Mouse (Mus musculus) intestine, postnatal 0 days (tissue): Measurements from ENCODE around the gene Jhy. TPM values are rescaled to one million over a fixed set of nuclear protein-coding genes. Genes with fewer than 3 reads are reported as not detected.

ENCODE experiments used
- ATAC-seq: fragments of 200-750 bp; cut with Nextera tagmentation; 2 replicates; pipeline ENCODE4 v1.8.0; 2017; ENCODE audit warnings: mild to moderate bottlenecking, moderate TSS enrichment, moderate library complexity
- H3K27ac ChIP-seq: fragments of 300-500 bp; sonication (generic); 2 replicates; pipeline ENCODE4 v1.5.1; 2014; ENCODE audit warnings: mild to moderate bottlenecking, low read depth, low read length, moderate library complexity
- H3K27me3 ChIP-seq: fragments of 300-500 bp; sonication (generic); replicated peaks from 2 replicates; pipeline ENCODE4 v1.6.1; 2014; ENCODE audit warnings: low read length, mixed read lengths; ENCODE audit not compliant: control insufficient read depth, insufficient read depth
- H3K36me3 ChIP-seq: fragments of 300-500 bp; sonication (generic); 2 replicates; pipeline ENCODE4 v1.6.1; 2014; ENCODE audit warnings: mild to moderate bottlenecking, moderate library complexity; ENCODE audit not compliant: control insufficient read depth, insufficient read depth
- H3K4me1 ChIP-seq: fragments of 300-500 bp; sonication (generic); replicated peaks from 2 replicates; pipeline ENCODE4 v1.6.1; 2014; ENCODE audit warnings: antibody characterized with exemption, low read length, mixed read lengths; ENCODE audit not compliant: control insufficient read depth, insufficient read depth
- H3K4me2 ChIP-seq: fragments of 300-500 bp; sonication (generic); replicated peaks from 2 replicates; pipeline ENCODE4 v1.6.1; 2014; ENCODE audit warnings: low read depth, mild to moderate bottlenecking, moderate library complexity
- H3K4me3 ChIP-seq: fragments of 300-500 bp; sonication (generic); 2 replicates; pipeline ENCODE4 v1.5.1; 2014; ENCODE audit warnings: low read depth, low read length
- H3K9ac ChIP-seq: fragments of 300-500 bp; sonication (generic); 2 replicates; pipeline ENCODE4 v1.6.1; 2014; ENCODE audit warnings: mild to moderate bottlenecking, low read depth, low read length
- H3K9me3 ChIP-seq: fragments of 300-500 bp; sonication (generic); 2 replicates; pipeline ENCODE4 v1.6.1; 2016; ENCODE audit warnings: mixed run types; ENCODE audit not compliant: control insufficient read depth
- CTCF ChIP-seq: sonication (generic); IDR thresholded peaks from 2 replicates; pipeline ENCODE4 v1.5.1; 2016; ENCODE audit warnings: low read depth, mild to moderate bottlenecking, control low read depth, antibody characterized with exemption, moderate library complexity
- WGBS: fragments of 180-500 bp; shearing (Covaris S2); extraction: QIAGEN DNeasy Blood & Tissue Kit; methylation state at CpG from one replicate; pipeline ENCODE4 v1.1.7; 2014; 5-methylcytosine and 5-hydroxymethylcytosine counted together
- polyA plus RNA-seq: library from polyadenylated mRNA; unstranded; fragments of >200 nt; fragmentation: Nextera tagmentation; extraction: Ambion mirVana; gene quantifications from 2 replicates; pipeline ENCODE4 v1.2.1, GENCODE M21; 2015

The Jhy gene
- polyA plus RNA-seq, 1 experiment from 2014 or later, result 0.14 TPM

- WGBS, result 70% methylated on average over 7 of the region's 7 CpGs
- Histone ChIP-seq H3K4me1 (no peaks in the 10 kb centered on the region), H3K36me3 (no peaks in the 10 kb centered on the region), H3K9me3 (no peaks in the 10 kb centered on the region), H3K4me3 (no peak overlapping the region), H3K4me2 (no peak overlapping the region), H3K27me3 (no peaks in the 10 kb centered on the region), H3K27ac (no peak overlapping the region), H3K9ac (no peak overlapping the region)
- no peak for TF ChIP-seq CTCF
- ATAC-seq, result no peak
These were observed 33.3 kb upstream of the Jhy start for GRCm38 (mm10) chr9:40997116-40997779.

- H3K4me3 ChIP-seq, result no peak overlapping the region
- TF ChIP-seq CTCF, result no peak
- no peaks in the 10 kb centered on the region for H3K27me3 ChIP-seq
- 79% methylated on average over 5 of the region's 5 CpGs for WGBS
- no peaks in the 10 kb centered on the region for H3K36me3 ChIP-seq
- H3K9me3 ChIP-seq, result no peaks in the 10 kb centered on the region
- no peak overlapping the region for H3K9ac ChIP-seq
- no peak for ATAC-seq
- H3K27ac ChIP-seq, result no peak overlapping the region
- no peak overlapping the region for H3K4me2 ChIP-seq
- no peaks in the 10 kb centered on the region for H3K4me1 ChIP-seq
These were observed 30.2 kb upstream of the Jhy start for GRCm38 (mm10) chr9:40994075-40994474.

- 87% methylated on average over 6 of the region's 6 CpGs for WGBS
- ATAC-seq, result no peak
- Histone ChIP-seq H3K4me3 (no peak overlapping the region), H3K9ac (no peak overlapping the region), H3K36me3 (no peaks in the 10 kb centered on the region), H3K27ac (no peak overlapping the region), H3K9me3 (no peaks in the 10 kb centered on the region), H3K4me2 (no peak overlapping the region), H3K27me3 (no peaks in the 10 kb centered on the region), H3K4me1 (no peaks in the 10 kb centered on the region)
- TF ChIP-seq CTCF, result no peak
These were observed 27.6 kb upstream of the Jhy start for GRCm38 (mm10) chr9:40991511-40991910.

DNA sequence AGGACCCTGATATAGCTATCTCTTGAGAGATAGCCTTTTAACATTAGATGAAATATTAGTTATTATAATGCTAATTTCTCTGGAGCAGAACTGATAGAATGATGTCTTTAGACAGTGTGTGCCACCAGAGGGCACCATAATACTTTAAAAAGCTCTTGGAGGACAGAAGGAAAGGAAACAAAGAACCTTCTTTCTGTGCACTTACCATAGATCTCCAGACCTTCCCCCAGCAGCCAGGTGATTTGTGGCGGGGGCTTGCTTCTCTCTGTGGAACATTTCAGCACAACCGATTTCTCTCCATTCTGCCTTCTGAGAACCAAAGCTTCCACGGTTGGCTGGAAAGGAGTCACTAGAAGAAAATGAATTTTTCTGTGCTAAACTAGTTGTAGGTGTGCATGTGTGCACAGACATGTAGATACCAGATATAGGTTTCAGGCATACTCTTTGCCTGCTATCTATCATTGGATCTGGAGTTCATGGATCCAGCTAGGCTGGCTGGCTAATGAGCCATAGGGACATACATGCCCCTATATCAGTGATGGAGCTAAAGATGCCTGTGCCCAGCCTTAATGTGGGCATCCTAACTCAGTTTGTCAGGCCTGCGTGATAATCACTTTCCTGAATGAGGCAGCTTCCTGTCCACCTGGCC is 26.1 kb upstream of the Jhy start:
- ATAC-seq, result no peak
- no peak overlapping the region for H3K4me2 ChIP-seq
- peak; percentile 74 for TF ChIP-seq CTCF
- H3K27ac ChIP-seq, result no peak overlapping the region
- H3K27me3 ChIP-seq, result no peaks in the 10 kb centered on the region
- H3K4me1 ChIP-seq, result no peaks in the 10 kb centered on the region
- H3K9me3 ChIP-seq, result no peaks in the 10 kb centered on the region
- H3K36me3 ChIP-seq, result no peaks in the 10 kb centered on the region
- H3K9ac ChIP-seq, result no peak overlapping the region
- 41% methylated on average over 4 of the region's 4 CpGs for WGBS
- H3K4me3 ChIP-seq, result no peak overlapping the region

DNA sequence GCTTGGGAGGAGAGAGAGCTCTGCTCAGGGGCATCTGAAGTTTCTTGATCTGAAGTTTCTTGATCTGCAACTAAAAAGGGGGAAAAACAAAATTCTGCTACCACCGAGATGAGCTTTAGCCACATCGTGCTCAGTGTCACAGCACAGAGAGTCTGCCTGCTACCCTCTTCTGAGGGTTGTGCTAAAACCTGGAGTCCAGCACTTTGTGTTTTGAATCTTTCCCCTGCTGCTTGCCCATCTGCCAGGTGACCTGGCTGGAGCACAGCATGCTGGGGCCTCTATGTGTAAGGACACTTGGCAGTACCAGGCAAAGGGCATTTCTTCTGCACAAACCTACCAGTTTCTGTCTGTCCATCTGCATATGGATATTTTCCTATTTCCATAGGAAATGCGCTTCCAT is 20.4 kb upstream of the Jhy start:
- no peak overlapping the region for H3K27ac ChIP-seq
- no peak for ATAC-seq
- H3K27me3 ChIP-seq, result 0 out of 2 replicates have a peak, but pooled peaks cover 3% of the 10 kb centered on the region
- TF ChIP-seq CTCF, result no peak
- H3K36me3 ChIP-seq, result no peaks in the 10 kb centered on the region
- 68% methylated on average over 3 of the region's 3 CpGs for WGBS
- no peaks in the 10 kb centered on the region for H3K9me3 ChIP-seq
- H3K9ac ChIP-seq, result no peak overlapping the region
- H3K4me3 ChIP-seq, result no peak overlapping the region
- H3K4me2 ChIP-seq, result no peak overlapping the region
- H3K4me1 ChIP-seq, result no peaks in the 10 kb centered on the region

DNA sequence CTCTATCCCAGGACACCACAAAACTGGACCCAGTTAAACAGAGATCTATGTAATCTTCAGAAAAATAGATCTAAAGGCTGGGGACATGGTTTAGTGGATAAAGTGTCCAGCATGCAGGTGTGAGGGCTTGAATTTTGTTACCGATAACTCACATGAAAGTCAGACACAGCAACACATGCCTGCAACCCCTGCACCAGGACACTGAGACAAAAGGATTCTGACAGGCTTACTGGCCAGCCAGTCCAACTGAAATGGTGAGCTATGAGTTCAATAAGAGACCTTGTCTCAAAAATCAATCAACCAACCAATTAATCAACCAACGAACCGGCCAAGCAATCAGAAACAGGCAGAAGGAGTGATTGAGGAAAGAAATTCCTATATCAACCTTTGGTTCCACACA is 19.8 kb upstream of the Jhy start:
- H3K9ac ChIP-seq, result no peak overlapping the region
- no peak overlapping the region for H3K4me2 ChIP-seq
- no peak overlapping the region for H3K27ac ChIP-seq
- 65% methylated on average over 3 of the region's 3 CpGs for WGBS
- H3K4me1 ChIP-seq, result no peaks in the 10 kb centered on the region
- no peaks in the 10 kb centered on the region for H3K9me3 ChIP-seq
- no peak for TF ChIP-seq CTCF
- H3K4me3 ChIP-seq, result no peak overlapping the region
- no peak for ATAC-seq
- 0 out of 2 replicates have a peak, but pooled peaks cover 3% of the 10 kb centered on the region for H3K27me3 ChIP-seq
- H3K36me3 ChIP-seq, result no peaks in the 10 kb centered on the region
